Mouse (Mus musculus) bone marrow, adult 2 months (tissue): ENCODE data around the gene Klrd1.

Experiments
- CTCF ChIP-seq: fragments of 200-500 bp; IDR thresholded peaks from 2 replicates; pipeline ENCODE4 v1.5.1; 2011; ENCODE audit warnings: low read length, control low read depth; ENCODE audit not compliant: control insufficient read depth, insufficient read depth
- POLR2A ChIP-seq: fragments of 200-500 bp; IDR thresholded peaks from 2 replicates; pipeline ENCODE4 v1.6.1; 2011; ENCODE audit warnings: low read depth, mild to moderate bottlenecking, control low read depth, low read length, borderline replicate concordance; ENCODE audit not compliant: control insufficient read depth

DNA sequence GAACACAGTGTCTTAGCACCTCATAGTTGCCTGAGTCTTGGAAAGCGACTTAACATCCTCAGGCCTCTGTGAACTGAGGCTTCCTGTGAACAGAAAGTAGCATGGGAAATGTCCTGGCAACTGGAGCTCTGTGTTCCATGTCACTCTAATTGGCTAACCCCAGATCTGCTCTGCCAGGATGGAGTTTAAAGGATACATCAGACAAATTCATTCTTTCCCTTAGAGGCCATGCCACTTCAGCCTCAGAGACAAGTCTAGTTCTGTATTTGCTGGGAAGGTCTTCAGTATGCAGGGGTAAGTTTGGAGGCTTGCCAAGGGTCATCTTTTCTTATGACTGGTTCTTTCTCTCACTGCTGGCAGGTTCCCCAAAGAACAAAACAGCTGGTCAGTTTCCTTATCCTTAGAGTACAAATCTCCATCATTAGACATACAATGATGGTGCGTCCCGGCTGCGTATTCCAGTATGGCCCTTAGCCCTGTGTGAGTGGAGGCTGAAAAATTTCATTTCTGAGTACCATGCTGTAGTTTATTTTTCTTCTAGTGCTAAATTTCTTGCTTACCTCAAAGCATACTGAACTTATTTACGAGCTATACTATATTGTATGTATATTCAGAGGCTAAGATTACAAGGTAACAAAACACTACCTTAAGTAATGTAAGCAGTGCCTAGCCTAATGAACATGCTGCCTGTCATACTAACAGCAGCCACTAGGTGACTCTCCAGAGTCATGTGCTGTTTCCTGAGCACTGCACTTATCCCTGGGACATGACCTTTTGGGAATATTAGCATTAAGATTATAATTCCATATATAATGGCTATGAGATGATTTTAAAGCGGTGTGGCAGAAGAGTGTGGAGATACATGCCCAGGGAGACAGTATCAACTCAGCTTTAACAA is 47.6 kb upstream of the Klrd1 start:
- TF ChIP-seq POLR2A = no peak
- peak; percentile 39 for TF ChIP-seq CTCF
